Mouse (Mus musculus): ENCODE measurements around the gene Erg. TPM values are rescaled to one million over a fixed set of nuclear protein-coding genes. Genes with fewer than 3 reads are reported as not detected.
A peak's percentile ranks its signal among the peaks of the same experiment; 100 is the strongest.

Erg gene
- polyA plus RNA-seq, 1 experiment from 2014 or later, result 9.5 TPM

- 84% methylated on average over 19 of the region's 19 CpGs for WGBS
These were observed 219.2 kb downstream of the Erg start for GRCm38 (mm10) chr16:95366989-95367765.

GRCm38 (mm10) chr16:95365214-95365613 is 221.2 kb downstream of the Erg start:
- Histone ChIP-seq H3K9ac (replicated peaks; ENCODE audit: low read length) (no peak overlapping the region), H3K4me3 (ENCODE audit: low read length) (no peak overlapping the region), H3K36me3 (ENCODE audit: insufficient read depth, low read length) (no peaks in the 10 kb centered on the region), H3K27me3 (ENCODE audit: insufficient read depth, low read length) (no peaks in the 10 kb centered on the region), H3K27ac (ENCODE audit: low read length) (no peak overlapping the region), H3K9me3 (ENCODE audit: low read length) (no peaks in the 10 kb centered on the region), H3K4me2 (replicated peaks; ENCODE audit: low read depth, low read length) (no peak overlapping the region), H3K4me1 (ENCODE audit: insufficient read depth, low read length) (no peaks in the 10 kb centered on the region)
- 89% methylated on average over 5 of the region's 5 CpGs for WGBS
- ATAC-seq (ENCODE audit: low FRiP score, low TSS enrichment), result no peak

More at GRCm38 (mm10) chr16:95366989-95367765, 219.2 kb downstream of the Erg start:
- H3K4me1 ChIP-seq (ENCODE audit: insufficient read depth, low read length), result no peaks in the 10 kb centered on the region
- no peak overlapping the region for H3K4me2 ChIP-seq (replicated peaks; ENCODE audit: low read depth, low read length)
- H3K4me3 ChIP-seq (ENCODE audit: low read length), result no peak overlapping the region
- H3K9me3 ChIP-seq (ENCODE audit: low read length), result no peaks in the 10 kb centered on the region
- H3K9ac ChIP-seq (replicated peaks; ENCODE audit: low read length), result no peak overlapping the region
- H3K36me3 ChIP-seq (ENCODE audit: insufficient read depth, low read length), result no peaks in the 10 kb centered on the region
- H3K27me3 ChIP-seq (ENCODE audit: insufficient read depth, low read length), result no peaks in the 10 kb centered on the region
- ATAC-seq (ENCODE audit: low FRiP score, low TSS enrichment), result no peak
- no peak overlapping the region for H3K27ac ChIP-seq (ENCODE audit: low read length)

- no peak overlapping the region for H3K27ac ChIP-seq (ENCODE audit: low read length)
- H3K4me1 ChIP-seq (ENCODE audit: insufficient read depth, low read length), result no peaks in the 10 kb centered on the region
- H3K4me2 ChIP-seq (replicated peaks; ENCODE audit: low read depth, low read length), result no peak overlapping the region
- ATAC-seq (ENCODE audit: low FRiP score, low TSS enrichment), result no peak
- WGBS, result 86% methylated on average over 17 of the region's 18 CpGs
- H3K9ac ChIP-seq (replicated peaks; ENCODE audit: low read length), result no peak overlapping the region
- no peaks in the 10 kb centered on the region for H3K36me3 ChIP-seq (ENCODE audit: insufficient read depth, low read length)
- H3K4me3 ChIP-seq (ENCODE audit: low read length), result no peak overlapping the region
- H3K9me3 ChIP-seq (ENCODE audit: low read length), result no peaks in the 10 kb centered on the region
- H3K27me3 ChIP-seq (ENCODE audit: insufficient read depth, low read length), result no peaks in the 10 kb centered on the region
These were observed 222.5 kb downstream of the Erg start for GRCm38 (mm10) chr16:95363632-95364465.

GRCm38 (mm10) chr16:95361950-95362349 is 224.4 kb downstream of the Erg start:
- Histone ChIP-seq H3K4me2 (replicated peaks; ENCODE audit: low read depth, low read length) (no peak overlapping the region), H3K9me3 (ENCODE audit: low read length) (no peaks in the 10 kb centered on the region), H3K4me1 (ENCODE audit: insufficient read depth, low read length) (no peaks in the 10 kb centered on the region), H3K36me3 (ENCODE audit: insufficient read depth, low read length) (no peaks in the 10 kb centered on the region), H3K27ac (ENCODE audit: low read length) (no peak overlapping the region), H3K9ac (replicated peaks; ENCODE audit: low read length) (no peak overlapping the region), H3K4me3 (ENCODE audit: low read length) (no peak overlapping the region), H3K27me3 (ENCODE audit: insufficient read depth, low read length) (no peaks in the 10 kb centered on the region)
- 93% methylated on average over 7 of the region's 7 CpGs for WGBS
- ATAC-seq (ENCODE audit: low FRiP score, low TSS enrichment), result no peak

- no peak for ATAC-seq (ENCODE audit: low FRiP score, low TSS enrichment)
- H3K36me3 ChIP-seq (ENCODE audit: insufficient read depth, low read length), result no peaks in the 10 kb centered on the region
- no peak overlapping the region for H3K4me3 ChIP-seq (ENCODE audit: low read length)
- H3K4me1 ChIP-seq (ENCODE audit: insufficient read depth, low read length), result no peaks in the 10 kb centered on the region
- H3K9me3 ChIP-seq (ENCODE audit: low read length), result no peaks in the 10 kb centered on the region
- H3K9ac ChIP-seq (replicated peaks; ENCODE audit: low read length), result no peak overlapping the region
- H3K27ac ChIP-seq (ENCODE audit: low read length), result no peak overlapping the region
- WGBS, result 93% methylated on average over 18 of the region's 18 CpGs
- no peak overlapping the region for H3K4me2 ChIP-seq (replicated peaks; ENCODE audit: low read depth, low read length)
- no peaks in the 10 kb centered on the region for H3K27me3 ChIP-seq (ENCODE audit: insufficient read depth, low read length)
These were observed 225.4 kb downstream of the Erg start for GRCm38 (mm10) chr16:95360940-95361489.

- no peaks in the 10 kb centered on the region for H3K9me3 ChIP-seq (ENCODE audit: low read length)
- no peak overlapping the region for H3K4me2 ChIP-seq (replicated peaks; ENCODE audit: low read depth, low read length)
- H3K9ac ChIP-seq (replicated peaks; ENCODE audit: low read length), result no peak overlapping the region
- H3K4me3 ChIP-seq (ENCODE audit: low read length), result no peak overlapping the region
- H3K36me3 ChIP-seq (ENCODE audit: insufficient read depth, low read length), result no peaks in the 10 kb centered on the region
- no peak overlapping the region for H3K27ac ChIP-seq (ENCODE audit: low read length)
- 73% methylated on average over 8 of the region's 8 CpGs for WGBS
- ATAC-seq (ENCODE audit: low FRiP score, low TSS enrichment), result no peak
- H3K4me1 ChIP-seq (ENCODE audit: insufficient read depth, low read length), result no peaks in the 10 kb centered on the region
- H3K27me3 ChIP-seq (ENCODE audit: insufficient read depth, low read length), result no peaks in the 10 kb centered on the region
These were observed 226.1 kb downstream of the Erg start for GRCm38 (mm10) chr16:95360214-95360850.

- Histone ChIP-seq H3K27me3 (ENCODE audit: insufficient read depth, low read length) (no peaks in the 10 kb centered on the region), H3K9ac (replicated peaks; ENCODE audit: low read length) (no peak overlapping the region), H3K36me3 (ENCODE audit: insufficient read depth, low read length) (no peaks in the 10 kb centered on the region), H3K9me3 (ENCODE audit: low read length) (no peaks in the 10 kb centered on the region), H3K4me1 (ENCODE audit: insufficient read depth, low read length) (no peaks in the 10 kb centered on the region), H3K27ac (ENCODE audit: low read length) (no peak overlapping the region), H3K4me3 (ENCODE audit: low read length) (no peak overlapping the region), H3K4me2 (replicated peaks; ENCODE audit: low read depth, low read length) (no peak overlapping the region)
- ATAC-seq (ENCODE audit: low FRiP score, low TSS enrichment), result no peak
- WGBS, result 71% methylated on average over 12 of the region's 12 CpGs
These were observed 229.1 kb downstream of the Erg start for GRCm38 (mm10) chr16:95356962-95357955.

GRCm38 (mm10) chr16:95353838-95354237 is 232.6 kb downstream of the Erg start:
- WGBS, result 60% methylated on average over 8 of the region's 8 CpGs
- H3K36me3 ChIP-seq (ENCODE audit: insufficient read depth, low read length), result no peaks in the 10 kb centered on the region
- no peaks in the 10 kb centered on the region for H3K27me3 ChIP-seq (ENCODE audit: insufficient read depth, low read length)
- no peak overlapping the region for H3K27ac ChIP-seq (ENCODE audit: low read length)
- H3K4me1 ChIP-seq (ENCODE audit: insufficient read depth, low read length), result peaks cover 2% of the 10 kb centered on the region; the same call in 1 of the 2 replicates
- no peak overlapping the region for H3K9ac ChIP-seq (replicated peaks; ENCODE audit: low read length)
- ATAC-seq (ENCODE audit: low FRiP score, low TSS enrichment), result no peak
- H3K9me3 ChIP-seq (ENCODE audit: low read length), result no peaks in the 10 kb centered on the region
- H3K4me3 ChIP-seq (ENCODE audit: low read length), result no peak overlapping the region
- H3K4me2 ChIP-seq (replicated peaks; ENCODE audit: low read depth, low read length), result no peak overlapping the region

GRCm38 (mm10) chr16:95352266-95352665 is 234.1 kb downstream of the Erg start:
- H3K9ac ChIP-seq (replicated peaks; ENCODE audit: low read length), result no peak overlapping the region
- no peaks in the 10 kb centered on the region for H3K9me3 ChIP-seq (ENCODE audit: low read length)
- no peak overlapping the region for H3K27ac ChIP-seq (ENCODE audit: low read length)
- H3K4me1 ChIP-seq (ENCODE audit: insufficient read depth, low read length), result peaks cover 4% of the 10 kb centered on the region; the same call in 1 of the 2 replicates
- 0 out of 2 replicates have a peak, but pooled peaks have one; percentile 24 for ATAC-seq (ENCODE audit: low FRiP score, low TSS enrichment)
- WGBS, result 47% methylated on average over 8 of the region's 8 CpGs
- no peaks in the 10 kb centered on the region for H3K36me3 ChIP-seq (ENCODE audit: insufficient read depth, low read length)
- H3K27me3 ChIP-seq (ENCODE audit: insufficient read depth, low read length), result no peaks in the 10 kb centered on the region
- no peak overlapping the region for H3K4me3 ChIP-seq (ENCODE audit: low read length)
- H3K4me2 ChIP-seq (replicated peaks; ENCODE audit: low read depth, low read length), result no peak overlapping the region
